Mouse (Mus musculus) heart, postnatal 10 days (tissue): ENCODE results near the gene Map4k4. TPM values are rescaled to one million over a fixed set of nuclear protein-coding genes. Genes with fewer than 3 reads are reported as not detected.

Source experiments
- DNase-seq, 2 experiments: peaks; one replicate each; pipeline ENCODE4 v3.0.0; 2021
- intact Hi-C: fragments of 180-260 bp; cut with DNase I; formaldehyde crosslinking; loops from one replicate; pipeline ENCODE4 v1.15.1; 2025
- total RNA-seq, 2 experiments: library from RNA; stranded (reverse); gene quantifications; 2 replicates each; pipeline ENCODE4 v1.2.3; 2021

Map4k4 gene
- total RNA-seq, 2 experiments from 2014 or later, result 187 to 216 TPM

DNA sequence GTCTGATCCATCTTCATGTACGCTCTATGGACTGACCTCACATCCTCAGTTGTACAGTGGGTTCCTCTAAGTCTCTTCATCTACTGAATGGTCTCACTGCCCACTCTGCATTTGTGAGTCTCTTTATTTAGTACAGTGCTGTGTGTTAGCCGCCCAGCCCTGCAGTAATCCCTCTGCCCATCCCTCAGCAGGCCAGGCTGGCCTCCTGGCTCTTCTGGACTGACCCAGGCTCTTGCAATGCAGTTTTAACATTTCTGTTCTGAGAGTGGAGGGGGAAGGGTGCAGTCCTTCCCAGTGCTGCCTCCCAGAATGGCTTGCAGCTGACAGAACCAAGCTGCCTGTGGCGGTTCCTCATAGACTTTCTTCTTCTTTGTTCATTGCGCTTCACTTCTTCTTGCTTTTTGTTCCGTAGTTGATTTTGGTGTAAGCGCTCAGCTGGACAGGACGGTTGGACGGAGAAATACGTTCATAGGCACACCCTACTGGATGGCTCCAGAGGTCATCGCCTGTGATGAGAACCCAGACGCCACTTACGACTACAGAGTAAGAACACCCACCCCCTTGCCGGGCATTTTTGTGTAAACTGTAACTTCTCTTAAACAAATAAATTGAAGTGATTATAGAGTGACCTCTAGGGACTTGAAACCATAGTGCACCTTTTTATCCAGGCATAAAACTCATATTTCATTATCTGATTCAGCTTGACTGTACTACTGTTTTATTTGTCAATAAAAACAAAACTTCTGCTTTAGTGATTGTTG, 82.2 kb downstream of the Map4k4 start:
- no peak for DNase-seq
- intact Hi-C loops, result loop anchor here (2.0 to 5.0 kb wide), 2 partner anchors 220 to 366 kb away; no protein-coding TSS in a partner anchor

DNA sequence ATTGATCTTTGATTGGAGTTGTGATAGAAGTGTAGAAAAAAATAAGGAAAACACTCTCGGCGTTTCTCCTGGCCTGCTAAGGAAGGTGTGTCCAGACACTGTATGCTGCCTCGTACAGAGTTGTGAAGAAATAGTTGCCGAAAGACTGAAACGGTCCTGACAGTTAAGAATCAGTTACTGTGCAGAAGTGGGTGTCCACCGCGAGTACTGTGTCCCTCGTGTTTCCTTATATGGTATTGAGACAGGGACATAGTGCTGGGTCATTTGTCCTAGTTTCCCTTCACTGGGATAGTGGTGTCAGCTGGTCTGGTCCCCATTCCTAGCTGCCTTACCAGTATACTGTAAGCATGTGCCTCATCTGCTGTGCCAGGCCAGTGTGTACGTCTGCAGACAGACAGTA, 83.6 kb downstream of the Map4k4 start:
- DNase-seq, result no peak
- intact Hi-C loops, result loop anchor here (5.0 kb wide), 1 partner anchor 367 kb away; no protein-coding TSS in a partner anchor

DNA sequence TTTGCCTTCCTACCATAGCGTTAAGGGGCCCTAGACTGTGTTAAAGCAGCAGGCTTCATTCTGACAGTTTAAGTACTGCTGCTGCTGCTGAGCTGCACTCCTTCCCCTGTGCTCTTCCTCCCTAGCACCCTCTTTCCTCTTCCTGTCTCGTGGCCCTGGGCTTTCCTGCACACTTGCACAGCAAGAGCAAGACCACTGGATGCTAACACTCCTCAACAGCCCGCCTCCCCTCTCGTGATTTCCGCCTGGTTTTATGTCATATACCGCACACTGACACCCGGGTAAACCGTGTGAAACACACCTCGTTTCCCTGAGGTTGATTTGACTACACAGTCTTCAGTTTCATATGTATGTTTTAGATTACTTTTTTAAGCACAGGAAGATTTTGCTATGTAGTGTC, 86.1 kb downstream of the Map4k4 start:
- intact Hi-C loops, result no loop called here
- no peak for DNase-seq

DNA sequence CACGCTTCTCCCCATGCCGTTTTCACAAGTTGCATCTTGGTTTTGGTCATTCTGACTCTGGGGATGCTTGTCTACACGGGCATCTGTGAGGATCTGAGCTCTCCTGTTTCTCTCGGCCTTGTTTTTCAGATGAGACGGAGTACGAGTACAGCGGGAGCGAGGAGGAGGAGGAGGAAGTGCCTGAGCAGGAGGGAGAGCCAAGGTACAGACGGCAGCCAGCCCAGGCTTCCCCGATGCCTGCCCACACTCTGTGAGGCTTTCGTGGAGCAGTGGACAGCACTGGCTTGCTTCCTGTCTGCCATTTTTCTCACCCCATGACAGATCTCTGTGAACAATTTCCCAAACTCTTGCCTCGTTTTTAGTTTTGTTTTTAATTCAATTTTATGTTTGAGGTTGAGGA, 88.1 kb downstream of the Map4k4 start:
- intact Hi-C loops, result no loop called here
- DNase-seq, result no peak

DNA sequence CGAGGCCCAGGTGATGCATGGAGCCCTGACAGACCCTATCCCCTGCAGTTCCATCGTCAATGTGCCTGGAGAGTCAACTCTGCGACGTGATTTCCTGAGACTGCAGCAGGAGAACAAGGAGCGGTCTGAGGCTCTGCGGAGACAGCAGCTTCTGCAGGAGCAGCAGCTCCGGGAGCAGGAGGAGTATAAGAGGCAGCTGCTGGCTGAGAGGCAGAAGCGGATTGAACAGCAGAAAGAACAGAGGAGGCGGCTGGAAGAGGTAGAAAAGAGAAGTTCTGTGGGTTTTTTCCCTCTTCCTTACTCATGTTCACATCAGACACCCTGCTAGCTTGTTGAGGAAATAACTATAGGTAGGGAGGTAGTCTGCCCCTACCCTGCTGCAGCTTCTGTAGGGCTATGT, 89.3 kb downstream of the Map4k4 start:
- no peak for DNase-seq
- intact Hi-C loops, result no loop called here

DNA sequence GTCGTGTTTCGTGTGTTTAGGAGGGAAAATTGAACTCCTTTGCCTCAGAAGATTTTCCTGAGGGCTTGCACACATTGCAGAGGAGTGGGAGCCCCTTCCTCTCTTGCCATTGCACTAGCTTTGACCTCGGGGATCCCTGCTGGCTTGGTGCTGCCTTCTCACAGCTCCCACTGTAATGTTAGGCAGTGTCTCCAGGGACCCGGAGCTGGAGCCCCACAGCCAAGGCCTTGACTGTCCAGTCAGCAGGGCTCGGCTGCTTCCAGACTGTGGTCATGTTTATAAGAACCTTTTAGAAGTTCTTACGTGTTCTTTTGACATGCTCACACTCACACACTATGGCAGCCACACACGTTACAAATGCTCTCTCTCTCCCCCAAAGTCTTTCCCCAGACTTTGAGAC, 93.2 kb downstream of the Map4k4 start:
- intact Hi-C loops, result no loop called here
- no peak for DNase-seq

DNA sequence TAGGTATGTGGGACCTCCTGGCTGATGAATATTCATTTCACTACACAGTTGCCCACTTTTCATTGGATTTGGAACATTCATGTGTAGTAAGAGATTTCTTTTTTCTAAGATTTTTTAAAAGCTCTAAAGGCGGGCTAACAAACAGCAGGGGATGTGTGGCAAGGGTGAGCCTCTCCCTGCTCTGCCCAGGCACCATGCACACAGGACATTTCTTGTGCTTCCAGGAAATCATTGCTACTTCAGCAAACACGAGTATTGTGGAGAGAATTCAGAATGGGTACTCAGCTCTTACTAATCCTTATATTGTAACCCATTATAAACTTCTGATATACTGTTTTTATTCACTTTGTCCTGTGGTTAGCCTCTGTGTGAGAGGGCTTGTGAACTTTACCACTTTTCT, 94.9 kb downstream of the Map4k4 start:
- intact Hi-C loops, result no loop called here
- DNase-seq, result no peak

DNA sequence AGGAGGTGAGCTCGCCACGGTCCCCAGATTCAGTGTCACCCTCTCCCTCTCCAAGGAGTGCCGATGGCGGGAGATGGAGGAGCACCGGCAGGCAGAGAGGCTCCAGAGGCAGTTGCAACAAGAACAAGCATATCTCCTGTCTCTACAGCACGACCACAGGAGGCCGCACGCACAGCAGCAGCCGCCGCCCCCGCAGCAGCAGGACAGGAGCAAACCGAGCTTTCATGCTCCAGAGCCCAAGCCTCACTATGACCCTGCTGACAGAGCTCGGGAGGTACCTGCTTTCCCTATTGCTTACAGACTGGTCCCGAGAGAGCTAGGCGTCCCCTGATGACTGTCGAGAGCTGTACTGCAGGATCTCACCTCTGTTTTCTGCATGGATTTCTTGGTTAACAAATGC, 99.8 kb downstream of the Map4k4 start:
- intact Hi-C loops, result loop anchor here (5.0 to 10.0 kb wide), 2 partner anchors 377 to 544 kb away; no protein-coding TSS in a partner anchor
- no peak for DNase-seq

DNA sequence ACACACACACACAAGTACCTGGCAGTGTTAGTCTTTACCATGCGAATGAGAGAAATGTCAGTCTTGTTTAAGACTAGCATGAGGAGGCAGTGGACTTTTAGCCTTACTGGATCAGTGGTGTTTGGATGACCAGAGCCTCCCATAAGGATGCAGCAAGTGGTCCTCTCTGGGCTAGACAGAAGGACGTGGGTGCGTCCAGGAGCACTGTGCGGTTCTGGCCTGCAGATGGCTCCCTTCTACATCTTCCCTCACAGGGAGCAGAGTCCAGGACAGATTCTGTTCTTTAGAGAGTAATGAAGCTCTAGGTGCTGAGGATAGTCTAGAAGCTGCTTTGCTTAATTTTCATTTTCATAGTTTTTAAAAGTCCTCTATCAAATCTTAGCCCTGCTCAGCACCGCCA, 100.2 kb downstream of the Map4k4 start:
- intact Hi-C loops, result loop anchor here (5.0 to 10.0 kb wide), 2 partner anchors 376 to 544 kb away; no protein-coding TSS in a partner anchor
- peak in 1 of 2 experiments; percentile 54 for DNase-seq

DNA sequence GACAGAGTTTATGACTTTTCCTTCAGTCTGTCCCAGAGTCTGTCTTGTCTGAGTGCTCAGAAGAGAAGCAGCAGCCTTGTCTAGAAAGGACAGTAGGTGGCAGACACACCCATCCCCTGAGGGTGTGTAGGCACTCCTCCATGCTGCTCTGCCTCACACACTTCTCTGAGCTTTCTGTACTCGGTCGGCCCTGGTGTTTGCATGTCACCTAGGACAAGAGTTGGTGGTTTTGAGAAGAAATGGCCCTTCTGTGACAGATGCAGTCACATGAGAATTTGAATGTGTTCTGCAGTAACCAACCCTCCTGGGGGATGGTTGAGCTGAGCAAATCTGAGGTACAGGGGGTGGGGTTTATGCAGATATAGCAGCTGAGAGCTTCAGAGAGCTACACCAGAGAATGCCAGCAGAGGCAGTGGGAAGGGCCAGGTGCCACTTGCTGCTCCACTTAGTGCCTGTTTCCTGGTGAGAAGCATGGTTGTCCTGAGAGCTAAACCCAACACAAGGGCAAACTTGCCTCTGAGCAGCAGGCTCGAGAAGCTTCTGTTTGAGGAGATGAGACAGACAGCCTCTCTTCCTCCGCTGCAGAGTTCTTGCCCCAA, 101.5 kb downstream of the Map4k4 start:
- intact Hi-C loops, result loop anchor here (5.0 to 10.0 kb wide), 2 partner anchors 375 to 543 kb away; no protein-coding TSS in a partner anchor
- DNase-seq, result no peak

DNA sequence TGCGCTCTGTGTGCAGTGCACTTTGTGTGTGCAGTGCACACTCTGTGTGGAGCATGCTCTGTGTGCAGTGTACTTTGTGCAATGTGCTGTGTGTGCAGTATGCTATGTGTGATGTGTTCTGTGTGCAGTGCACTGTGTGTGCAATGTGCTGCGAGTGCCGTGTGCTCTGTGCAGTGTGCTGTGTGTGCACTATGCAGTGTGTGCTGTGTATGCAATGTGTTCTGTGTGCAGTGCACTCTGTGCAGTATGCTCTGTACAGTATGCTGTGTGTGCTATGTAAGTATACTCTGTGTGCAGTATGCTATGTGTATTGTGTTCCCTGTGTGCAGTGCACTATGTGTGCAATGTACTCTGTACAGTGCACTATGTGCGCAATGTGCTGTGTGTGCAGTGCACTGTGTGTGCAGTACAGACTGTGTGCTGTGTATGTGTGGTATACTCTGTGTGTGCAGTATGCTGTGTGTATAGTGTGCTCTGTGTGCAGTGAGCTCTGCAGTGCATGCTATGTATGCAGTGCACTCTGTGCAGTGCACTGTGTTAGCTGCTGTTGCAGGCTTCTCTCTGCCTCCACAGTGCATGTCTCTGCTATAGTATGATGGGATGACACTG, 105.4 kb downstream of the Map4k4 start:
- intact Hi-C loops, result loop anchor here (10.0 kb wide), 1 partner anchor 539 kb away; no protein-coding TSS in a partner anchor
- DNase-seq, result no peak

DNA sequence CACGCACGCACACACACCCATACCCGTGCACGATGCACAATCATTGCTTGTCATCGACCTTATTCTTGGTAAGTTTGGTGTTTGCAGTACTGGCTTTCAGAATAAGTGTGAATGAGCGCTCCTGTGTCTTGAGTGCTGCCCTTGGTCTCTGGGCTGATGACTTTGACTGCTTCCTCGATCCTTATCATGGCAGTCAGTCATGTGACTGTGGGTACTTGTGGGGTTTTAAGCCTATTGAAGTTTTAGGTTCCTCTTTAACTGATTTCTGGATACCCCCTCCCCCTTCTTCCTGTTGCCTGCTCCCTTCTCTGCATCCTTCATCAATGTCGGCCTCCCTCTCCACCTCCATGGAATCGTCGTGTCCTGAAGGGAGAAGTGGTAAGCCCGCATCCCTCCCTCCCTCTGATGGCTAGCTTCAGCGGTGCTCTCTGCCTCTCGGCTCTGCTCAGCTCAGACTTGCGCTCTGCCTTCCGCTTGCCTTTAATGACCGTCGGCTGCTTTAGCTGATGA, 107.3 kb downstream of the Map4k4 start:
- intact Hi-C loops, result loop anchor here (10.0 kb wide), 1 partner anchor 537 kb away; no protein-coding TSS in a partner anchor
- no peak for DNase-seq

DNA sequence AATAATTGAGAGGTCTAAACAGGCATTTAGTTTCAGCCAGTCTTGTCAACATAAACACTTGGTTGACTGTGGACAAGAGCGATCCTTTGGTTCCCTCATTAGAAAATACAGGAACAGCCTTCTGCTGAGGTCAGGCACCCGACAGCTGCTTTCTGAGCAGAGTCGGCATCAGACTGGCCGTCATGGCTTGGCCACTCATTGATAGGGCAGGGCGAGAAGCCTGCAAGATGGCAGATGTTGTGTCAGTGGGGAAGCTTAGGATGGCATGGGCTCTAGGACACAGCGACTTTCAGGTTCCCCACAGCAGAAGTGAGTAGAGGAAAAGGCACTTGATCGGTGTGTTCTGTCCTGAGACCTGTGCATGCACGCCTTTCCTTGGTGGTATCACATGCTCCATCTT, 112.0 kb downstream of the Map4k4 start:
- DNase-seq, result no peak
- intact Hi-C loops, result no loop called here

DNA sequence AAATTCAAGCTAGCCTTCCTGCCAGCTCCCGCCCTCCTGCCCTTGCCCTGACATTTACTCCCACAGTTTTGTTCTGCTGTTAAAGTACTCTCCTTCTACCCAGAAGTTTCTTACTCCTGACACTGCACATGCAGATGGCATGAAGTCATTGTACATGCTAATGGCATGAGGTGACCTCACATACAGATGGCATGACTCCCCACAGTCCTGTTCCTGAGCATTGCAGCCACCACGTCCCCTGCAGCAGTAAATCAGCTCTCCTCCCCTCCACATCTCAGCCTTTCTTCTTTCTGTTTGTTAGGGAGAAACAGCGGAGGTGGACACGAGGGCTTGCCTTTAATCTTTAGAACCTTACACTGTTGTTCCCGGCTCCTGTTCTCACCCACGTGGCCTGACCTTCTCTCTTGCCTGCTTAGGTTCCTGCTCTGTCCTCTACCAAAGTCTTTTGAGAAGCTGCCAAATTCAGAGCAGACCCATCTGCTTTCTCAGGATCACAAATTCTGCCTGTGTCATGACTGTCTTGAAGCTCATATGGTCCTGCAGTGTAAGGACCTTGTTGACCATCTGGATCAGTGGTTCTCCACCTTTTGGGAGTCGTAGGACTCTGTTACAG, 114.5 kb downstream of the Map4k4 start:
- DNase-seq, result no peak
- intact Hi-C loops, result no loop called here

DNA sequence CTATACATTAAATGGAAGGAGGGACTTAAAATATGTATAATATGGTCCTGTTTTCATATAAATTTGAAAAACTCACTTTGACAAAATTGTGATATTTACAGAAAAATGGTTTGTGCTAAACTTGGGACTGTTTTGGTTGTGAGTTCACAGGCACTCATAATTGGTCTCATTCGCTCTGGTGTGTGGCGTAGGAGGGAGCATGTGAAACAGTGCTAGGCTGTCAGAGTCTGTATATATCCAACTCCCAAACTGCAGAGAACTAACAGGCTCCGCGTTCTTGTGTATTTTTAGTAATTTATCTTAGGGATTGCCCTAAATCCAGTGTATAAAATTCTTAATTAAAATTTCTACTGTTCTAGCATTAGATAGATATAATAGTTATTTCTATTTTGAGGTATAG, 120.9 kb downstream of the Map4k4 start:
- DNase-seq, result no peak
- intact Hi-C loops, result no loop called here

DNA sequence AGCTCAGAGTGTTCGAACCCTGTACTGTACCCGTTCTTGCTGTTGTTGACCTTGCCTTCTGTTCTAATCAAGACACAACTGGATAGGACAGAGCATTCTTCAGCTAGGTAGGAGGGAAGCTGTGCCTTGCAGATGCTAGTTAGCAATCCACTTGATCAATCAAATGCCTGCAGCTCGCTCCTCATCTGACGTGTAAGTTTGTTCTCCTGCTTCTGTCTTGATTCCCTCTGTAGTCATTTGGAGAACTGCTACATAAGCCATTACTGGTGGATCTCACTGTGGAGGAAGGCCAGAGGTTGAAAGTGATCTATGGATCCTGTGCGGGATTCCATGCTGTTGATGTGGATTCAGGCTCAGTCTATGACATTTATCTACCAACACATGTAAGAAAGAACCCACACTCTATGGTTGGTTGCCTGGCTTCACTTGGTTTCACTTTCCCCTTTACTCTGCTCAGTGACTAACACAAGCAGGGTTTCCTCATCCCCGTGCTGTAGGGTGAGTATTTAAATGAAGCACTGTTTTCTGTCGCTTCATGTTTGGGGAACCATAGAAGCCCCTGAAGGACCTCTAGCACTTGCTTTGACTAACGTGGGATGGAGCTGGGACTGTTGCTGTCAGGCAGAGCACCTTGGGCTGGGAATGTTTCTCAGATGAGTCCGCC, 121.9 kb downstream of the Map4k4 start:
- intact Hi-C loops, result no loop called here

DNA sequence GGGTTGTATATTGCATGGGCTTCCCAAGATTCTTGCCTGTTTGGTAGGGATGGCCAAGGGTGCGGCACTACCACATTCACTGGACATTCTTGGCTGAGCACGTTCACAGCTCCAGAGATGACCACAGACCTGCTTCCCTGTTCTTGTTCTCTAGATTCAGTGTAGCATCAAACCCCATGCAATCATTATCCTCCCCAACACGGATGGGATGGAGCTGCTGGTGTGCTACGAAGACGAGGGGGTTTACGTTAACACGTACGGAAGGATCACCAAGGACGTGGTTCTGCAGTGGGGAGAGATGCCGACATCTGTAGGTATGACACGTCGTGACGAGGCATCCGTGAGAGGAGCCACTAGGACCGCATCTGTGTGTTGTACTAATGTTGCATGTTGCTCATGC, 122.5 kb downstream of the Map4k4 start:
- intact Hi-C loops, result no loop called here
- DNase-seq, result no peak

More for the DNA sequence above, 121.9 kb downstream of the Map4k4 start:
- no peak for DNase-seq

DNA sequence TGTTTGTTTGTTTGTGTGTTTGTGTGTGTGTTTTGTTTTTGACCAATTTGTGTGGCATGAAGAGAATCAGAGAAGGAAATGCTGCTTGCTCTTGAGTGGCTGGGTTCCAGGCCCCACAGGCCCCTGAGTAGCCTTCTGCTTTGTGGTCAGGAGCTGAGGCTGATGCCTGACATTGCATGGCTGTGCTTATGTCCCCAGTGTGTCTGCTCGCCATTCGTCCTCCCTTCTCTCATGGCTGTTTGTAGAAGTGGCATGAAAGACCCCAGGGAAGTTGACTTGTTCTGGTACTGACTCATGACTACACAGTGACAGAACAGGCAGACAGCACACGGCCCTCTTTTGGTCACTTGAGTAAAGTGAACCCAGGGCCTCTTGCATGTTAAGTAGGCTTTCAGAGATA, 123.0 kb downstream of the Map4k4 start:
- no peak for DNase-seq
- intact Hi-C loops, result no loop called here

DNA sequence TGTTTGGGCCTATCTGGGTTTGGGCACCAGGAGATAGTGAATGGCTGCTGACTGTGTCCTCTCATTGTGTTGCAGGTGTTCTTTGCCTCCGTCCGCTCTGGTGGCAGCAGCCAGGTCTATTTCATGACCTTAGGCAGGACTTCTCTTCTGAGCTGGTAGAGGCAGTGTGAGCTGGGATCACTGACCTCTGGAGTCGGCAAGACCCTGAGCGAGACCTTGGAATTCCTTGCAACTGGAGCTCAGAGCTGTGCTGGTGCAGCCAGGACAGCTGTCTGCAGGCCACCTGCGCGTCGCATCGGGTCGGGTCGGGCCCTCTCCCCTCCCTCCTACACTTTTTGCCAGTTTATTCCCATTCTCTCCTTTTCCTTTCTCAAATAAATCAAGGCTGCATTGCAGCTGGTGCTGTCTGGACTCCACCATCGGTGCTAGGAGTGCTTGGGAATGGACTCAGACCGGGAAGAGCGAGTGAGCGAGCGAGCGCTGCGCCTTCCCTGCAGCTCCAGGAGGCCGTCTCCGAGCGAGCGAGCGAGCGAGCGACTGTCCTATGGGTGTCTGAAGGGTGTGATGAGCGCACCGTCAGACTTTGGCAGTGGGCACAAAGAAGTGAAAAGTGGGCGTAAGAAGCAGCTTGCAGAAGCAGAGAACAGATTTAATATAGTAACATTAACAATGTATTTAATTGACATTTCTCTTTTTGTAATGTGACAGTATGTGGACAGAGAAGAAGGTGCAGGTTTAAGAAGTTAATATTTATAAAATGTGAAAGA, 124.0 kb downstream of the Map4k4 start:
- intact Hi-C loops, result no loop called here
- DNase-seq, result no peak

DNA sequence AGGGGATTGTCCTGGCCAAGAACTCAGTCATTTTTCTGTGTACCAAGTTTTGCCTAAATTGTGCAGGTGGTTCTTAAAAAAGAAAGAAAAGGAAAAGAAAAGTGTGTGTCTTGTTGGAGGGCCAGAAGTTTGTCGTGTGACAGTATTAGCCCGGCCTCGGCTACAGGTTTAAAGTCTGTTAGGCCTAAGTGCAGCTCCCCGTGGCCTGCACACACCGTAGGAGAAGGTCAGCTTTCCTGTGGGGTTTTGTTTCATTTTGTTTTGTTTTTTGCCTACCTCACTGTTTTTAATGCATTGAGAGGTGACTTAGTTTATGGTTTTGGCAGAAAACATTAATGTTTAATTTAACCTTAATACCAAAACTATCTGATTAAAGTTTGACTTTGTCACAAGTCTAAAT, 124.7 kb downstream of the Map4k4 start:
- DNase-seq, result no peak
- intact Hi-C loops, result no loop called here
